Mouse (Mus musculus) lung, adult 2 months (tissue): ENCODE results near the gene Ap1g1. TPM values are rescaled to one million over a fixed set of nuclear protein-coding genes. Genes with fewer than 3 reads are reported as not detected.

Experiments used
- DNase-seq: peaks from one replicate; pipeline ENCODE4 v3.0.0; 2022
- H3K4me1 ChIP-seq: fragments of 200-500 bp; 2 replicates; pipeline ENCODE4 v1.6.1; 2011; ENCODE audit warnings: low read length; ENCODE audit not compliant: control insufficient read depth, insufficient read depth
- H3K4me3 ChIP-seq: fragments of 200-500 bp; replicated peaks from 2 replicates; pipeline ENCODE3; 2011; ENCODE audit warnings: low read depth, mild to moderate bottlenecking, control low read depth, low read length; ENCODE audit errors: extremely low read depth
- CTCF ChIP-seq: fragments of 200-500 bp; IDR thresholded peaks from 2 replicates; pipeline ENCODE4 v1.5.1; 2011; ENCODE audit warnings: mild to moderate bottlenecking, low read length, control low read depth; ENCODE audit not compliant: insufficient read depth
- POLR2A ChIP-seq: fragments of 200-500 bp; IDR thresholded peaks from 2 replicates; pipeline ENCODE4 v1.6.1; 2011; ENCODE audit warnings: low read depth, mild to moderate bottlenecking, control low read depth, low read length, borderline replicate concordance; ENCODE audit errors: extremely low read depth
- WGBS: fragments of 180-500 bp; shearing (Covaris S2); methylation state at CpG from one replicate; pipeline ENCODE4 v1.1.7; 2018; 5-methylcytosine and 5-hydroxymethylcytosine counted together
- polyA plus RNA-seq: library from polyadenylated mRNA; depleted of rRNA; stranded (reverse); fragments of >200 nt; gene quantifications from 2 replicates; pipeline ENCODE4 v1.2.3, GENCODE M21; 2012

The Ap1g1 gene
- polyA plus RNA-seq, 1 experiment: 38.2 TPM

GRCm38 (mm10) chr8:109778993-109779421 lies 653 bp downstream of the Ap1g1 start:
- TF ChIP-seq POLR2A (no peak), CTCF (no peak)
- Histone ChIP-seq H3K4me1 (peaks cover 13% of the 10 kb centered on the region), H3K4me3 (peak overlapping the region; percentile 85)
- DNase-seq: no peak
- WGBS: under 1% methylated on average over 32 of the region's 32 CpGs

- 12% methylated on average over 24 of the region's 24 CpGs for WGBS
- TF ChIP-seq POLR2A: no peak
- no peak for TF ChIP-seq CTCF
- H3K4me1 ChIP-seq: peaks cover 16% of the 10 kb centered on the region
- peak overlapping the region; percentile 85 for H3K4me3 ChIP-seq
- peak; percentile 21 for DNase-seq
Measured at GRCm38 (mm10) chr8:109779431-109780228, 1.3 kb downstream of the Ap1g1 start.

- no peak for DNase-seq
- TF ChIP-seq POLR2A (no peak), CTCF (no peak)
- peaks cover 16% of the 10 kb centered on the region for H3K4me1 ChIP-seq
- H3K4me3 ChIP-seq: no peak overlapping the region
- WGBS: 38% methylated on average over 4 of the region's 4 CpGs
Measured at GRCm38 (mm10) chr8:109780548-109780947, 2.2 kb downstream of the Ap1g1 start.

GRCm38 (mm10) chr8:109790938-109791337 lies 12.6 kb downstream of the Ap1g1 start:
- TF ChIP-seq CTCF: no peak
- no peak for TF ChIP-seq POLR2A
- no peak for DNase-seq
- H3K4me3 ChIP-seq: no peak overlapping the region
- WGBS: 55% methylated on average over 2 of the region's 2 CpGs
- peaks cover 11% of the 10 kb centered on the region for H3K4me1 ChIP-seq

- no peak for DNase-seq
- Histone ChIP-seq H3K4me1 (peaks cover 12% of the 10 kb centered on the region), H3K4me3 (no peak overlapping the region)
- 13% methylated on average over 1 of the region's 1 CpGs for WGBS
- no peak for TF ChIP-seq POLR2A
- no peak for TF ChIP-seq CTCF
Measured at GRCm38 (mm10) chr8:109795166-109795565, 16.8 kb downstream of the Ap1g1 start.

- peaks cover 16% of the 10 kb centered on the region for H3K4me1 ChIP-seq
- TF ChIP-seq POLR2A: no peak
- no peak for TF ChIP-seq CTCF
- no peak overlapping the region for H3K4me3 ChIP-seq
- DNase-seq: no peak
Measured at GRCm38 (mm10) chr8:109798721-109799120, 20.4 kb downstream of the Ap1g1 start.

GRCm38 (mm10) chr8:109799245-109799644 lies 20.9 kb downstream of the Ap1g1 start:
- Histone ChIP-seq H3K4me3 (no peak overlapping the region), H3K4me1 (peaks cover 13% of the 10 kb centered on the region)
- 50% methylated on average over 4 of the region's 4 CpGs for WGBS
- DNase-seq: no peak
- no peak for TF ChIP-seq POLR2A
- TF ChIP-seq CTCF: no peak

- no peak for DNase-seq
- no peak overlapping the region for H3K4me3 ChIP-seq
- H3K4me1 ChIP-seq: peaks cover 9% of the 10 kb centered on the region
- 63% methylated on average over 2 of the region's 2 CpGs for WGBS
- TF ChIP-seq POLR2A (no peak), CTCF (no peak)
Measured at GRCm38 (mm10) chr8:109800325-109800724, 22.0 kb downstream of the Ap1g1 start.

- DNase-seq: no peak
- no peak overlapping the region for H3K4me3 ChIP-seq
- H3K4me1 ChIP-seq: peaks cover 10% of the 10 kb centered on the region
- TF ChIP-seq CTCF: no peak
- TF ChIP-seq POLR2A: no peak
- 92% methylated on average over 3 of the region's 3 CpGs for WGBS
Measured at GRCm38 (mm10) chr8:109803211-109803610, 24.9 kb downstream of the Ap1g1 start.

- DNase-seq: no peak
- WGBS: 80% methylated on average over 3 of the region's 3 CpGs
- TF ChIP-seq POLR2A (no peak), CTCF (no peak)
Measured at GRCm38 (mm10) chr8:109803801-109804200, 25.4 kb downstream of the Ap1g1 start.

More at GRCm38 (mm10) chr8:109803801-109804200, 25.4 kb downstream of the Ap1g1 start:
- peaks cover 10% of the 10 kb centered on the region for H3K4me1 ChIP-seq
- no peak overlapping the region for H3K4me3 ChIP-seq
